Mouse (Mus musculus): ENCODE data around the gene Cngb1. TPM values are rescaled to one million over a fixed set of nuclear protein-coding genes. Genes with fewer than 3 reads are reported as not detected.
A peak's percentile ranks its signal among the peaks of the same experiment; 100 is the strongest.

Cngb1 gene
- polyA plus RNA-seq, 1 experiment from 2014 or later = 0.52 TPM

DNA sequence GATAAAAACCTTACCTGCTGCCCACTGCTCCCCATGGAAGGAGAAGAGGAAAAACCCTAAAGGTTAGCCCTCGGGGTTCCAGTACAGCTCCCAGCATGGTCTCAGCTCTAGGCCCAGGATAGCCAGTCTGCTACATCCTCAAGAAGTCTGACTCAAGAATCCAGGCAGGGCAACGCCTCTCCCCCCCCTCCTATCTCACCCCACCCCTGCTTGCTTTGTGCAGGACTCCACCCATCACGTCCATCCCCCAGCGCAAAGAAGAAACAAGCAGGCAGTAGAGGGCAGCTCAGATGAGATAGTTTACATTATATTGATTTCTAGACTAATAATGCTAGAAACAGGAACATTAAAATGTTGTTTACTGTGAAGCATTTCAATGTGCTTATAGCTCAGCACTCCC, 34.5 kb downstream of the Cngb1 start:
- Histone ChIP-seq H3K27ac (ENCODE audit: low read depth, low read length) (no peak overlapping the region), H3K9ac (ENCODE audit: low read length) (no peak overlapping the region), H3K36me3 (ENCODE audit: control insufficient read depth, insufficient read depth, low read length) (no peaks in the 10 kb centered on the region), H3K4me1 (ENCODE audit: control insufficient read depth, insufficient read depth, low read length) (no peaks in the 10 kb centered on the region), H3K4me3 (ENCODE audit: low read depth, low read length) (no peak overlapping the region), H3K4me2 (ENCODE audit: low read length) (no peak overlapping the region), H3K9me3 (replicated peaks; ENCODE audit: control insufficient read depth, low read length) (no peaks in the 10 kb centered on the region), H3K27me3 (replicated peaks; ENCODE audit: control insufficient read depth, insufficient read depth, low read length) (no peaks in the 10 kb centered on the region)
- WGBS = 29% methylated on average over 4 of the region's 4 CpGs
- ATAC-seq (no peak), DNase-seq (ENCODE audit: low spot score) (no peak)

DNA sequence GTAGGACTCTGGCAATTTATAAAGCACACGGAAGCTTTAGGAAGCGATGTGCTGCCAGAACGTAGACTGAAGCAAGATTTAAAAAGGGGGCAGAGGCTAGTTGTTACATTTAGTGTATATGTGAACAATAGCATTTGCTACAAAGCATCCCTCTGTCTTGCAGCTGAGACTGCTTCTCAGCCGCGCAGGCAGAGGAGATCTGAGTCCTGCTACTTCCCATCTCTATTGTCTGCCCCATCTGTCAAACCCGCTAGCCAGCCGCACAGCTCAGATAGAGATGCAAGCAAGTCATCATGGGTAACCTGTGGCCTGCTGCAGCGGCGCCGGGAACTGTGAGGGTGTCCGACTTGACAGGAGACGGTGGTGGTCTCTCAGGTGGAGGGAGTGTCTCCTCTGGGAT, 35.9 kb downstream of the Cngb1 start:
- Histone ChIP-seq H3K27me3 (replicated peaks; ENCODE audit: control insufficient read depth, insufficient read depth, low read length) (no peaks in the 10 kb centered on the region), H3K4me2 (ENCODE audit: low read length) (no peak overlapping the region), H3K9me3 (replicated peaks; ENCODE audit: control insufficient read depth, low read length) (no peaks in the 10 kb centered on the region), H3K4me1 (ENCODE audit: control insufficient read depth, insufficient read depth, low read length) (no peaks in the 10 kb centered on the region), H3K9ac (ENCODE audit: low read length) (0 out of 2 replicates have a peak overlapping the region, but pooled peaks have one; percentile 5), H3K4me3 (ENCODE audit: low read depth, low read length) (no peak overlapping the region), H3K36me3 (ENCODE audit: control insufficient read depth, insufficient read depth, low read length) (no peaks in the 10 kb centered on the region), H3K27ac (ENCODE audit: low read depth, low read length) (no peak overlapping the region)
- DNase-seq (ENCODE audit: low spot score) (peak; percentile 28), ATAC-seq (no peak)
- 74% methylated on average over 12 of the region's 12 CpGs for WGBS

DNA sequence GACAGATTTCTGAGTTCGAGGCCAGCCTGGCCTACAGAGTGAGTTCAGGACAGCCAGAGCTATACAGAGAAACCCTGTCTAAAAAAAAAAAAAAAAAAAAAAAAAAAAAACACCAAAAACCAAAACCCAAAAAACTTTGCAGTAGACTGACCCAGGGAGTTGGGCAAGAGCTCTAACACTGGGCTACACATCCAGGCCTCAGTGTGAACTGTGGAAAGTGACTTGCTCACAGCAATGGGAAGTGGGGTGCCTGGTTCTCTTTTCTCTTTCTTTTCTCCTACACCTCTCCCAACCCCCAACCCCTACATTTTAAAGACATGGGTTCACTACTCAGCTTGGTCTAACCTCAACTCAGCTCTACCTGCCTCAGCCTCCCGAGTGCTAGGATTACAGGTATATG, 44.2 kb downstream of the Cngb1 start:
- H3K4me2 ChIP-seq (ENCODE audit: low read length) = no peak overlapping the region
- H3K36me3 ChIP-seq (ENCODE audit: control insufficient read depth, insufficient read depth, low read length) = no peaks in the 10 kb centered on the region
- no peak overlapping the region for H3K27ac ChIP-seq (ENCODE audit: low read depth, low read length)
- H3K4me3 ChIP-seq (ENCODE audit: low read depth, low read length) = no peak overlapping the region
- 80% methylated on average over 2 of the region's 2 CpGs for WGBS
- ATAC-seq = no peak
- no peak overlapping the region for H3K9ac ChIP-seq (ENCODE audit: low read length)
- H3K9me3 ChIP-seq (replicated peaks; ENCODE audit: control insufficient read depth, low read length) = no peaks in the 10 kb centered on the region
- H3K27me3 ChIP-seq (replicated peaks; ENCODE audit: control insufficient read depth, insufficient read depth, low read length) = no peaks in the 10 kb centered on the region
- H3K4me1 ChIP-seq (ENCODE audit: control insufficient read depth, insufficient read depth, low read length) = no peaks in the 10 kb centered on the region
- no peak for DNase-seq (ENCODE audit: low spot score)

DNA sequence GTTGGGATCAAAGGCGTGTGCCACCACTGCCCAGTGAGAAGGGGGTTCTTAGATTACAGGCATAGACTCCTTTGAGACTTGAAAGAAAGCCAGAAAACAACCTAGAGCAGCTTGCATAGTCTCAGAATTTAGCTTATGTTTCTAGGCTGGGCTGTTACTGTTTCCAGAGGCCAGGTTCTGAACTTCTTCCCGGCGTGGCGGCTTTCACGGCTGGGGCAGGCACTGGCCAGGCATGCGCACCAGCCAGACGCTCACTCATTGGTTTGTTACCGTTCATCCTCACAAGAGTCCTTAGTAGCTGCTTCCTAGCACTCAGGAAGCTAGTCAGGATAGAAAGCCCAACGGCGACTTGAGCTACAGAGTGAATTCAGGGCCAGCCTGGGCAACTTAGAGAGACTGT, 50.8 kb downstream of the Cngb1 start:
- Histone ChIP-seq H3K4me2 (ENCODE audit: low read length) (no peak overlapping the region), H3K4me3 (ENCODE audit: low read depth, low read length) (no peak overlapping the region), H3K27me3 (replicated peaks; ENCODE audit: control insufficient read depth, insufficient read depth, low read length) (no peaks in the 10 kb centered on the region), H3K4me1 (ENCODE audit: control insufficient read depth, insufficient read depth, low read length) (no peaks in the 10 kb centered on the region), H3K36me3 (ENCODE audit: control insufficient read depth, insufficient read depth, low read length) (no peaks in the 10 kb centered on the region), H3K9me3 (replicated peaks; ENCODE audit: control insufficient read depth, low read length) (no peaks in the 10 kb centered on the region), H3K9ac (ENCODE audit: low read length) (no peak overlapping the region), H3K27ac (ENCODE audit: low read depth, low read length) (no peak overlapping the region)
- ATAC-seq = no peak
- 85% methylated on average over 10 of the region's 10 CpGs for WGBS
- no peak for DNase-seq (ENCODE audit: low spot score)

DNA sequence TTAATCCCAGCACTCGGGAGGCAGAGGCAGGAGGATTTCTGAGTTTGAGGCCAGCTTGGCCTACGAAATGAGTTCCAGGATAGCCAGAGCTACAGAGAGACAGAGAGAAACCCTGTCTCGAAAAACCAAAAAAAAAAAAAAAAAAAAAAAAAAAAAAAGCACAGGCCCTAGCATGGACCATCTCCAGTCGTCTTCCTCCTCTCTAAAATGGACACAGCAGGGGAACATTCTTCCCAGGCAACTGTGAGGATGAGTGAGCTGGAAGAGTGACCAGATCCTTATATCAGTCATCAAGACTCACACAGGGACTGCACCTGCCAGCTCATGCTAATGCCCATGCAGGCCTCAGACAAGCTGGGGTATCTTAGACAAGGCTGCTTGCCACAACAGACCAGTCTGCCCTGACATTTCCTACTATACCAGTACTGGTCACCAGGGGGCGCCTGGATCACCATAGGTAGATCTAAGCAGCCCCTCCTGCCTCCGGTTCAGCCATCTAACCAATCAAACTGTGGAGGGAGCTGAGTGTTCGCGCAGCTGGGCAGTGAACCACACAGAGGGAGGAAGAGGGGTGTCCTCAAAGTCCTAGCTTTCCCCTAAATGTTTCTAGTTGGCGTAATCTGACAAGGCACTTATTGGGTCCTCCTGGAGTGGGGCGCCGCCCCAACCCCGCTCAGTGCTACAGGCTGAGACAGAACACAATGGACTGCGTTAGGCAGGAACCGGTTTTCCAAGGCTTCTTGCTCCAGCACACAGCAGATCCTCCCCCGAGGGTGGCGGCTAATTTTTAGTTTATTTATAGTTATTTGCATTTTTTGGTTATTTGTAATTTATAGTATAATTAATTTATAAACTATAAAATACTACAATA, 51.6 kb downstream of the Cngb1 start:
- peak overlapping the region; percentile 40; the same call in 1 of the 2 replicates for H3K9ac ChIP-seq (ENCODE audit: low read length)
- H3K27ac ChIP-seq (ENCODE audit: low read depth, low read length) = no peak overlapping the region
- ATAC-seq (peak; percentile 94), DNase-seq (ENCODE audit: low spot score) (peak; percentile 98)
- peak overlapping the region; percentile 39 for H3K4me2 ChIP-seq (ENCODE audit: low read length)
- no peaks in the 10 kb centered on the region for H3K36me3 ChIP-seq (ENCODE audit: control insufficient read depth, insufficient read depth, low read length)
- 23% methylated on average over 16 of the region's 16 CpGs for WGBS
- H3K4me1 ChIP-seq (ENCODE audit: control insufficient read depth, insufficient read depth, low read length) = no peaks in the 10 kb centered on the region
- no peaks in the 10 kb centered on the region for H3K9me3 ChIP-seq (replicated peaks; ENCODE audit: control insufficient read depth, low read length)
- H3K4me3 ChIP-seq (ENCODE audit: low read depth, low read length) = peak overlapping the region; percentile 12
- H3K27me3 ChIP-seq (replicated peaks; ENCODE audit: control insufficient read depth, insufficient read depth, low read length) = no peaks in the 10 kb centered on the region

DNA sequence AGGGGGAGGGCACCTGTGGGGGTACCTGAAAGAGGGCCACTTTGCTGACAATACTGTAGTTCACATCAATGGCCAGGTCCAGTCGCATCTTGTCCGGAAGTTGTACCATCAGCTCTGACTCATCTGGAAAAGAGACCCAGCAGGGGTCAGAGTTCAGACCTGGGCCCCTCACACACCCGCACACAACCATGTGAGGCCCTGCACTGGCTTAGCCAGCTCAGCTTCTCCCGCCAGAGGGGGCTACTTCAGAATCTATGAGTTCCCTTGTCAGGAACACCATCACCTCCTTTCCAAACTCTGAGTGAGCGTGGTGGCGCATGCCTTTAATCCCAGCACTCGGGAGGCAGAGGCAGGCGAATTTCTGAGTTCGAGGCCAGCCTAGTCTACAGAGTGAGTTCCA, 54.3 kb downstream of the Cngb1 start:
- Histone ChIP-seq H3K4me1 (ENCODE audit: control insufficient read depth, insufficient read depth, low read length) (no peaks in the 10 kb centered on the region), H3K4me2 (ENCODE audit: low read length) (no peak overlapping the region), H3K9me3 (replicated peaks; ENCODE audit: control insufficient read depth, low read length) (no peaks in the 10 kb centered on the region), H3K36me3 (ENCODE audit: control insufficient read depth, insufficient read depth, low read length) (no peaks in the 10 kb centered on the region), H3K4me3 (ENCODE audit: low read depth, low read length) (no peak overlapping the region), H3K27ac (ENCODE audit: low read depth, low read length) (no peak overlapping the region), H3K27me3 (replicated peaks; ENCODE audit: control insufficient read depth, insufficient read depth, low read length) (no peaks in the 10 kb centered on the region), H3K9ac (ENCODE audit: low read length) (no peak overlapping the region)
- DNase-seq (ENCODE audit: low spot score) (no peak), ATAC-seq (no peak)
- WGBS = 68% methylated on average over 9 of the region's 9 CpGs

- no peak overlapping the region for H3K27ac ChIP-seq (ENCODE audit: low read depth, low read length)
- H3K27me3 ChIP-seq (replicated peaks; ENCODE audit: control insufficient read depth, insufficient read depth, low read length) = no peaks in the 10 kb centered on the region
- no peak for ATAC-seq
- H3K9ac ChIP-seq (ENCODE audit: low read length) = no peak overlapping the region
- WGBS = 58% methylated on average over 4 of the region's 4 CpGs
- H3K36me3 ChIP-seq (ENCODE audit: control insufficient read depth, insufficient read depth, low read length) = no peaks in the 10 kb centered on the region
- no peak overlapping the region for H3K4me3 ChIP-seq (ENCODE audit: low read depth, low read length)
- no peak overlapping the region for H3K4me2 ChIP-seq (ENCODE audit: low read length)
- no peak for DNase-seq (ENCODE audit: low spot score)
- H3K4me1 ChIP-seq (ENCODE audit: control insufficient read depth, insufficient read depth, low read length) = peaks cover 11% of the 10 kb centered on the region
- H3K9me3 ChIP-seq (replicated peaks; ENCODE audit: control insufficient read depth, low read length) = no peaks in the 10 kb centered on the region
Observed at GRCm38 (mm10) chr8:95249847-95250246, 56.5 kb downstream of the Cngb1 start.

- 84% methylated on average over 5 of the region's 5 CpGs for WGBS
- Histone ChIP-seq H3K27ac (ENCODE audit: low read depth, low read length) (no peak overlapping the region), H3K4me3 (ENCODE audit: low read depth, low read length) (no peak overlapping the region), H3K9me3 (replicated peaks; ENCODE audit: control insufficient read depth, low read length) (no peaks in the 10 kb centered on the region), H3K4me2 (ENCODE audit: low read length) (no peak overlapping the region), H3K36me3 (ENCODE audit: control insufficient read depth, insufficient read depth, low read length) (no peaks in the 10 kb centered on the region), H3K27me3 (replicated peaks; ENCODE audit: control insufficient read depth, insufficient read depth, low read length) (no peaks in the 10 kb centered on the region), H3K4me1 (ENCODE audit: control insufficient read depth, insufficient read depth, low read length) (peaks cover 34% of the 10 kb centered on the region), H3K9ac (ENCODE audit: low read length) (no peak overlapping the region)
- DNase-seq (ENCODE audit: low spot score) (no peak), ATAC-seq (no peak)
Observed at GRCm38 (mm10) chr8:95247277-95247676, 59.1 kb downstream of the Cngb1 start.

- ATAC-seq = peak; percentile 22
- peak overlapping the region; percentile 99 for H3K27ac ChIP-seq (ENCODE audit: low read depth, low read length)
- H3K27me3 ChIP-seq (replicated peaks; ENCODE audit: control insufficient read depth, insufficient read depth, low read length) = no peaks in the 10 kb centered on the region
- peak; percentile 90 for DNase-seq (ENCODE audit: low spot score)
- no peaks in the 10 kb centered on the region for H3K36me3 ChIP-seq (ENCODE audit: control insufficient read depth, insufficient read depth, low read length)
- no peak overlapping the region for H3K4me2 ChIP-seq (ENCODE audit: low read length)
- peaks cover 39% of the 10 kb centered on the region for H3K4me1 ChIP-seq (ENCODE audit: control insufficient read depth, insufficient read depth, low read length)
- no peak overlapping the region for H3K4me3 ChIP-seq (ENCODE audit: low read depth, low read length)
- WGBS = 25% methylated on average over 5 of the region's 5 CpGs
- 0 out of 2 replicates have a peak overlapping the region, but pooled peaks have one; percentile 21 for H3K9ac ChIP-seq (ENCODE audit: low read length)
- H3K9me3 ChIP-seq (replicated peaks; ENCODE audit: control insufficient read depth, low read length) = no peaks in the 10 kb centered on the region
Observed at GRCm38 (mm10) chr8:95245180-95245579, 61.2 kb downstream of the Cngb1 start.

Measured in forebrain, embryonic 14.5 days (tissue).